Mouse (Mus musculus): ENCODE measurements around the gene Serpina3j.

The Serpina3j gene

GRCm38 (mm10) chr12:104314253-104314652 is at the start of gene Serpina3j:
TSS of gene Serpina3j (plus strand) at chr12:104314553.
- no peaks in the 10 kb centered on the region for H3K4me1 ChIP-seq (replicated peaks; ENCODE audit: low read depth, low read length)
- H3K4me3 ChIP-seq (replicated peaks; ENCODE audit: low read length), result no peak within 1 kb of the TSS
- peaks cover 21% of the 10 kb centered on the region for H3K9me3 ChIP-seq (ENCODE audit: low read length)
- no peaks in the 10 kb centered on the region for H3K27me3 ChIP-seq (ENCODE audit: insufficient read depth, low read length)
- TF ChIP-seq NANOG (IDR thresholded peaks at IDR 0.05; ENCODE audit: borderline replicate concordance, low read length), result no peak
- no peak for TF ChIP-seq CTCF (conservative IDR thresholded peaks at IDR 0.05; ENCODE audit: low read length)
- no peaks in the 10 kb centered on the region for H3K36me3 ChIP-seq (ENCODE audit: insufficient read depth, low read length)

GRCm38 (mm10) chr12:104266374-104266773 is 48.0 kb upstream of the Serpina3j start:
- H3K4me1 ChIP-seq (replicated peaks; ENCODE audit: low read depth, low read length), result peaks cover 35% of the 10 kb centered on the region
- peaks cover 16% of the 10 kb centered on the region; the same call in 1 of the 2 replicates for H3K9me3 ChIP-seq (ENCODE audit: low read length)
- peaks cover 17% of the 10 kb centered on the region; the same call in 1 of the 2 replicates for H3K36me3 ChIP-seq (ENCODE audit: insufficient read depth, low read length)
- H3K27me3 ChIP-seq (ENCODE audit: insufficient read depth, low read length), result no peaks in the 10 kb centered on the region
- TF ChIP-seq NANOG (IDR thresholded peaks at IDR 0.05; ENCODE audit: borderline replicate concordance, low read length) (no peak), CTCF (conservative IDR thresholded peaks at IDR 0.05; ENCODE audit: low read length) (no peak), POU5F1 (IDR thresholded peaks at IDR 0.05; ENCODE audit: borderline replicate concordance, low read length) (no peak)
- no peak overlapping the region for H3K4me3 ChIP-seq (replicated peaks; ENCODE audit: low read length)

GRCm38 (mm10) chr12:104278216-104279055 is 35.9 kb upstream of the Serpina3j start:
- H3K36me3 ChIP-seq (ENCODE audit: insufficient read depth, low read length), result no peaks in the 10 kb centered on the region
- no peaks in the 10 kb centered on the region for H3K27me3 ChIP-seq (ENCODE audit: insufficient read depth, low read length)
- peaks cover 69% of the 10 kb centered on the region for H3K9me3 ChIP-seq (ENCODE audit: low read length)

GRCm38 (mm10) chr12:104279056-104279435 is 35.3 kb upstream of the Serpina3j start:
- Histone ChIP-seq H3K9me3 (ENCODE audit: low read length) (peaks cover 71% of the 10 kb centered on the region), H3K4me1 (replicated peaks; ENCODE audit: low read depth, low read length) (no peaks in the 10 kb centered on the region), H3K4me3 (replicated peaks; ENCODE audit: low read length) (no peak overlapping the region), H3K27me3 (ENCODE audit: insufficient read depth, low read length) (no peaks in the 10 kb centered on the region), H3K36me3 (ENCODE audit: insufficient read depth, low read length) (no peaks in the 10 kb centered on the region)
- TF ChIP-seq POU5F1 (IDR thresholded peaks at IDR 0.05; ENCODE audit: borderline replicate concordance, low read length) (no peak), NANOG (IDR thresholded peaks at IDR 0.05; ENCODE audit: borderline replicate concordance, low read length) (no peak), CTCF (conservative IDR thresholded peaks at IDR 0.05; ENCODE audit: low read length) (no peak)

More at GRCm38 (mm10) chr12:104278216-104279055, 35.9 kb upstream of the Serpina3j start:
- Histone ChIP-seq H3K4me3 (replicated peaks; ENCODE audit: low read length) (no peak overlapping the region), H3K4me1 (replicated peaks; ENCODE audit: low read depth, low read length) (no peaks in the 10 kb centered on the region)
- TF ChIP-seq POU5F1 (IDR thresholded peaks at IDR 0.05; ENCODE audit: borderline replicate concordance, low read length), result no peak
- TF ChIP-seq NANOG (IDR thresholded peaks at IDR 0.05; ENCODE audit: borderline replicate concordance, low read length), result no peak

- Histone ChIP-seq H3K4me3 (replicated peaks; ENCODE audit: low read length) (no peak overlapping the region), H3K27me3 (ENCODE audit: insufficient read depth, low read length) (no peaks in the 10 kb centered on the region), H3K36me3 (ENCODE audit: insufficient read depth, low read length) (no peaks in the 10 kb centered on the region), H3K9me3 (ENCODE audit: low read length) (peaks cover 42% of the 10 kb centered on the region), H3K4me1 (replicated peaks; ENCODE audit: low read depth, low read length) (no peaks in the 10 kb centered on the region)
- TF ChIP-seq POU5F1 (IDR thresholded peaks at IDR 0.05; ENCODE audit: borderline replicate concordance, low read length), result no peak
- TF ChIP-seq NANOG (IDR thresholded peaks at IDR 0.05; ENCODE audit: borderline replicate concordance, low read length), result no peak
- no peak for TF ChIP-seq CTCF (conservative IDR thresholded peaks at IDR 0.05; ENCODE audit: low read length)
These were observed 31.0 kb upstream of the Serpina3j start for GRCm38 (mm10) chr12:104283380-104283779.

GRCm38 (mm10) chr12:104288336-104288735 is 26.0 kb upstream of the Serpina3j start:
- no peaks in the 10 kb centered on the region for H3K27me3 ChIP-seq (ENCODE audit: insufficient read depth, low read length)
- TF ChIP-seq CTCF (conservative IDR thresholded peaks at IDR 0.05; ENCODE audit: low read length) (no peak), NANOG (IDR thresholded peaks at IDR 0.05; ENCODE audit: borderline replicate concordance, low read length) (no peak), POU5F1 (IDR thresholded peaks at IDR 0.05; ENCODE audit: borderline replicate concordance, low read length) (no peak)
- peaks cover 3% of the 10 kb centered on the region for H3K9me3 ChIP-seq (ENCODE audit: low read length)
- no peaks in the 10 kb centered on the region for H3K36me3 ChIP-seq (ENCODE audit: insufficient read depth, low read length)
- no peaks in the 10 kb centered on the region for H3K4me1 ChIP-seq (replicated peaks; ENCODE audit: low read depth, low read length)
- no peak overlapping the region for H3K4me3 ChIP-seq (replicated peaks; ENCODE audit: low read length)

GRCm38 (mm10) chr12:104289872-104290271 is 24.5 kb upstream of the Serpina3j start:
- Histone ChIP-seq H3K9me3 (ENCODE audit: low read length) (no peaks in the 10 kb centered on the region), H3K27me3 (ENCODE audit: insufficient read depth, low read length) (no peaks in the 10 kb centered on the region), H3K4me3 (replicated peaks; ENCODE audit: low read length) (no peak overlapping the region), H3K36me3 (ENCODE audit: insufficient read depth, low read length) (no peaks in the 10 kb centered on the region), H3K4me1 (replicated peaks; ENCODE audit: low read depth, low read length) (no peaks in the 10 kb centered on the region)
- TF ChIP-seq NANOG (IDR thresholded peaks at IDR 0.05; ENCODE audit: borderline replicate concordance, low read length), result no peak
- no peak for TF ChIP-seq CTCF (conservative IDR thresholded peaks at IDR 0.05; ENCODE audit: low read length)
- no peak for TF ChIP-seq POU5F1 (IDR thresholded peaks at IDR 0.05; ENCODE audit: borderline replicate concordance, low read length)

GRCm38 (mm10) chr12:104293963-104294362 is 20.4 kb upstream of the Serpina3j start:
- Histone ChIP-seq H3K36me3 (ENCODE audit: insufficient read depth, low read length) (no peaks in the 10 kb centered on the region), H3K9me3 (ENCODE audit: low read length) (no peaks in the 10 kb centered on the region), H3K27me3 (ENCODE audit: insufficient read depth, low read length) (no peaks in the 10 kb centered on the region), H3K4me1 (replicated peaks; ENCODE audit: low read depth, low read length) (no peaks in the 10 kb centered on the region), H3K4me3 (replicated peaks; ENCODE audit: low read length) (no peak overlapping the region)
- no peak for TF ChIP-seq POU5F1 (IDR thresholded peaks at IDR 0.05; ENCODE audit: borderline replicate concordance, low read length)

GRCm38 (mm10) chr12:104298049-104298448 is 16.3 kb upstream of the Serpina3j start:
- Histone ChIP-seq H3K4me1 (replicated peaks; ENCODE audit: low read depth, low read length) (no peaks in the 10 kb centered on the region), H3K36me3 (ENCODE audit: insufficient read depth, low read length) (no peaks in the 10 kb centered on the region), H3K9me3 (ENCODE audit: low read length) (no peaks in the 10 kb centered on the region), H3K4me3 (replicated peaks; ENCODE audit: low read length) (no peak overlapping the region), H3K27me3 (ENCODE audit: insufficient read depth, low read length) (no peaks in the 10 kb centered on the region)
- TF ChIP-seq NANOG (IDR thresholded peaks at IDR 0.05; ENCODE audit: borderline replicate concordance, low read length), result no peak

Data from E14TG2a.4 (cell line).